Mouse (Mus musculus) kidney, adult 2 months (tissue): ENCODE results near the gene Galnt14.

ENCODE experiments used
- CTCF ChIP-seq: fragments of 200-500 bp; conservative IDR thresholded peaks from 2 replicates; pipeline ENCODE4 v1.5.1; 2011; ENCODE audit warnings: low read depth, mild to moderate bottlenecking, control low read depth, low read length, moderate library complexity, mixed read lengths; ENCODE audit not compliant: insufficient read depth, insufficient read length
- POLR2A ChIP-seq: fragments of 200-500 bp; IDR thresholded peaks from one replicate; pipeline ENCODE4 v1.6.1; 2011; ENCODE audit warnings: low read depth, low read length, control low read depth

GRCm38 (mm10) chr17:73701016-73701415 lies 9.2 kb downstream of the Galnt14 start:
- no peak for TF ChIP-seq CTCF
- no peak for TF ChIP-seq POLR2A
